Mouse (Mus musculus) lung, postnatal 25 days (tissue): ENCODE measurements around the gene Eefsec.

ENCODE experiments used
- DNase-seq: peaks from one replicate; pipeline ENCODE4 v3.0.0; 2022; ENCODE audit warnings: low spot score

Eefsec gene

GRCm38 (mm10) chr6:88266055-88266454 lies 180.3 kb downstream of the Eefsec start:
- DNase-seq: no peak

DNA sequence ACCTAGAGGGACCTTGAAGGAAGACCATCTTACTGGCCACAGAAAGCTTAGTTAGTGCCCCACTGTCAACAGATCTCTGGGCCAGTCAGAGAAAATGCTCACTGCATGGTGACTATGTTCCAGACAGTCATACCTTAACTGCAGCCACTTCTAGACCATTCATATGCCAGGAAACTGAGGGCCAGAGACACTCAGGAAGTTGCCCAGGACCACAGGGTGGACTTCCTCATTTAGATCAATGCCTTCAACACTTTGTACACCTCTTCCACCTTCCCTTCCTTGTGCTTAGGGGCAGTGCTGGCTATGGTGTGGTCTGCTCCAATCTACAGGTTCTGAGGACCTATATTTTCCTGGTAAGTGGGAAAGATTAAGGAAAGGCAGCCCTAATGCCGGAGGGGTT lies 181.0 kb downstream of the Eefsec start:
- DNase-seq: no peak

- no peak for DNase-seq
Observed at GRCm38 (mm10) chr6:88262160-88262559, 184.2 kb downstream of the Eefsec start.

GRCm38 (mm10) chr6:88260645-88261044 lies 185.7 kb downstream of the Eefsec start:
- no peak for DNase-seq

- no peak for DNase-seq
Observed at GRCm38 (mm10) chr6:88259621-88260020, 186.7 kb downstream of the Eefsec start.

DNA sequence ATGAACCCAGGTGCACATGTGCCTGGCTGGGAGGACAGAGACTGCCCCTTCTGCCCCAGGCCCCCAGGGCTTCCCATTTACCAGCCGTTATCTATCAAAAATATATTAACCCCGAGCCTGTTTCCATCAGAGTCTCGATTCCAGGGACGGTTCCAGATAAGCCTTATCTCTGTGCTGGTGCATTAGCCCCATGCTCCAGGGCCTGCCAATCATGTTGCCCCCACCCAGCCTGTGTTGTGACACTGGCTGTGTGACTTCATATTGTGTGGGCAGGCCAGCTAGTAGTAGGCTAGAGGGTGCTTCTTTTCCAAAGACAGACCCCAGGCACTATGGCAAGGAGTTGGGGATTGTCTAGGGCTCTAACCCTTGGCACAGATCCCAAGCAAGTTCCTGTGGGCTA lies 190.9 kb downstream of the Eefsec start:
- no peak for DNase-seq

- DNase-seq: no peak
Observed at GRCm38 (mm10) chr6:88254082-88254481, 192.3 kb downstream of the Eefsec start.

DNA sequence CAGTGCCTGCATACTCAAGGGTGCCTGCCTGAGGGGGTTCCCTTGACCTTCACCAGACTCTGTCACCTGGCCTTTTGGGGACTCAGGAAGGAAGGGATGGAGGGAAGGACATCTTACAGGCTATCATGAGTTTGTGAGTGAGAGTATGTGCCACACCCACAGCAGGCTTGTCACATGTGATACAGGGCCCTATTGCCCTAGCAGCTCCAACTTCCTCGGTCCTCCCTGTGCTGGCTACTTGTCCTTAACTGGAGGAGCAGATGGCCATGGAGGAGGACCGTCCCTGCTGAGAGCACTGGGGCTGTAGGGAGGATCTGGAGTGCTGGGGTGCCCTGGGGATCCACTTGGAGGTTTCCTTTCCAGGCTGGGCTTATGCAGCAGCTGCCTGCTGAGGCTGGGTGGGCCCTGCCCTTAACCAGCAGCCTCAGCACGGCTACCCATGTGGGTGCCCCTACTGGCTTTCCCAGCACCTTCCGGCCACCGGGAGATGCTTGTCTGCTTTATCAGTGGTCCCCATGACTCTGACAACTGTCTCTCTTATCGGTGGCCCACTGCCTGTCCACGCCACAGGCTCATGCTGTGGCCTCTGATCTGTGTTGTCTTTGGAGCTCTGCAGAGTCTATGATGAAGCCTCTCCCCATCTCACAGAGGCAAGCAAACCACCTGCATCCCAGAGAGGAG lies 194.4 kb downstream of the Eefsec start:
- no peak for DNase-seq

GRCm38 (mm10) chr6:88251396-88251795 lies 194.9 kb downstream of the Eefsec start:
- no peak for DNase-seq

DNA sequence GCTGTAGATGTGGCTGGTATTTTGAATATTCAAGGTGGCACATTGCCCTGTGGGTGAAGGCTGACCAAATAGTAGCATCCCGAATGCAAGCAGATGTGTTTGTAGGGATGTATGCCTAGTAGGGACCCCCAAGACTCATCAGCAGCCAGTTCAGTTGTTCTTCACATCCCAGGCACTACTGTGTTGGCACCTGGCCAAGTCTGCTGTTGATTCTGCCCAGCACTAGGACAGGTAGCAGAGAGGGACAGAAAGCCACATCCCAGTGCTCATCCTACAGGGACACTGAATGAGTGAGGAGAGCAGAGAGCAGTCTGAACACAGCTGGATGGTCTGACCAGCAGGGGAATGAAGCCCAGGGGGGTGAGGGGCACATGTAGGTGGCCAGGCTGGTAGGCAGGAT lies 197.1 kb downstream of the Eefsec start:
- no peak for DNase-seq

GRCm38 (mm10) chr6:88242604-88243003 lies 203.7 kb downstream of the Eefsec start:
- peak; percentile 62 for DNase-seq

GRCm38 (mm10) chr6:88236513-88236912 lies 209.8 kb downstream of the Eefsec start:
- DNase-seq: peak; percentile 14

- DNase-seq: no peak
Observed at GRCm38 (mm10) chr6:88235983-88236382, 210.4 kb downstream of the Eefsec start.

DNA sequence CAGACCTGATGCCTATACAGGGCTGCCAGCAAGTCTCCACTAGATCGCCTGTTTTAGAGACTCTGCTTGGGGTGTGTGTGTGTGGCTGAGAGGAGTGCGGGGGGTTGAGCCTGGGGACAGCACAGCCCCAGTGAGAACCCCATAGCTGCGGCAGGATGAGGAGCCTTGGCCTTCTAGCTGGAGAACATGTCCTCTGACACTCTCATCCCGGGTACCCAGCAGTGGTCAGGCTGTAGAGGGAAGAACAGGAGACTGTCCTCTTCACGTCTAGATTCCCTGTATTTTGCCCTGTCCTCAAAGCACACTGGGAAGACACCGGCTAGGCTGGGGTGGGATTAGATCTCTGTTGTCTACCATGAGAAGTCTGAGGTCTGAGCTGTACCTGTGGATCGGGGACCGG lies 210.9 kb downstream of the Eefsec start:
- DNase-seq: no peak

DNA sequence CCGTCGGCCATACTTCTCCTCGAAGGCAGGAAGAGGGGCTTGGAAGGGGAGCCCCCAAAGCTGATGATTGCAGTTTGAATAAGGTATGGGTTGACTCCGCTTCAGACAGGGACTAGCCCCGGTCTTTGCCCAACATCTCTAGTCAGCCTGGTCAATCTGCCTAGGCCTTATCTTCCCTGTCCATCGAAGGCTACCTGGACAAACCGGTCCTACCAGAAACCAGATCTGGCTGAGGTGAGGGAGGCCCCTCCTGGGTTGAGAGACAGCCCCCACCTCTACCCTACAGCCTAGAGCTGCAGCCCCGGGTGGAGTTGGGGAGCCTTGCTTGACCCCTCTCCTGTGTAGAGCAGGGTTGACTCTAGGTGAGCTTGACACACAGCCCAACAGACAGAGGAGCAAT lies 212.3 kb downstream of the Eefsec start:
- DNase-seq: peak; percentile 17

- no peak for DNase-seq
Observed at GRCm38 (mm10) chr6:88232221-88232620, 214.1 kb downstream of the Eefsec start.

DNA sequence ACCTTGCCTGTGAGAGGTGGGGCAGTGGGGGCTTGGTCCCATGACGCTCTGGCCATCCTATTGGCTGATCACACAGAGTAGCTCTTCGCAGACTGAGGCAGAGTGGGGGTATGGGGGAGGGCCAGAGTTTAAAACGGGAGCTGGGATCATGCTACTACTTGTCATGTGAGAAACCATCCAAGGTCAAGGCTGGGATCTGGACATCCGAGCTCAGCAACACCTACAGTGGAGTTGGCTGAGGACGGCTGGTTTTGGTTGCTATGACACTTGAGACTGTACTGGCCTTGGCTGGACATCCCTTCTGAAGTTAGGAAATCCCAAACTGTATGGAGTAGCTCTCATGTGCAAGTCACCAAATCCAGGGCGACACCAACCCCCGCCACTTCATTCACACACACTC lies 214.5 kb downstream of the Eefsec start:
- no peak for DNase-seq

- DNase-seq: no peak
Observed at GRCm38 (mm10) chr6:88229221-88229620, 217.1 kb downstream of the Eefsec start.

GRCm38 (mm10) chr6:88227537-88227936 lies 218.8 kb downstream of the Eefsec start:
- DNase-seq: no peak

DNA sequence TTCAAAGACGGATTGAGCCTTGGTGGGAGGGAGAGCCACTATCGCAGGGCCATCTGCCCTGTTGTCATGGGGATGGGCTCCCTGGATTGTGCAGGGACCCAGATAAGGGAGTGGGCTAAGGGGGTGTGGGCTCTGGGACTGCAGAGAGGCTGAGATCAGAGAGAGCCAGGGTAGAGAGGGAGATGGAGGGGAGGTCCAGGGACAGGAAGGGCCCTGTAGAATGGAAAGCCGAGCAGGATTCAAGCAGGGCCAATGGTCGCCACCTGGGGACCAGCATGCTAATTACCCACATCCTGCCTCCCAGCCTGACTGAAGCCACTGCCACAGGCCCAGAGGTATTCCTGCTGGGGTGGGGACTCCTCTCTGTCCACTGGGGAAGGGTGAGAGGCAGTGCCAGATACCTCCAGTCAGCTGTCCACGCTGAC lies 219.8 kb downstream of the Eefsec start:
- DNase-seq: no peak

- DNase-seq: no peak
Observed at GRCm38 (mm10) chr6:88221968-88222367, 224.4 kb downstream of the Eefsec start, which contains the start of gene Dnajb8. Gene Dnajb8, plus strand, starts transcription at chr6:88222268.

DNA sequence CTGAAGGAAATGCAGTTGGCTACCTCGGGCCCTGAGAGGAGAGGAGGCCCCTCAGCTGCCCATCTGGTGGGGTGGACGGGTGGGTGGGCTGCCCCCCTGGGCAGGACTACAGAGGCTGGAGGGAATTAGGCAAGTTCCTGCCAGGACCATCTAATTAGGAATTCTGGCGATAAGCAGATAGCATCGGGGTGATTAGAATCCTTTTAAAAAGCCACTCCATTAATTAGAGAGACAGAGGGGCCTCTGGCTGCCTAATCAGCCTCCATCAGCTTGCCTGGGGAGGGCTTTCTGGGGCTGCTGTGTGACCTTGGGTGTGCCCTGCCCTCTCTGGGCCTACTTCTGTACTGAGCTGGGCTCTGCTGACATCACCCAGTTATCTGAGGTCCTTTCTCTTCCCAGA lies 227.2 kb downstream of the Eefsec start:
- DNase-seq: no peak

DNA sequence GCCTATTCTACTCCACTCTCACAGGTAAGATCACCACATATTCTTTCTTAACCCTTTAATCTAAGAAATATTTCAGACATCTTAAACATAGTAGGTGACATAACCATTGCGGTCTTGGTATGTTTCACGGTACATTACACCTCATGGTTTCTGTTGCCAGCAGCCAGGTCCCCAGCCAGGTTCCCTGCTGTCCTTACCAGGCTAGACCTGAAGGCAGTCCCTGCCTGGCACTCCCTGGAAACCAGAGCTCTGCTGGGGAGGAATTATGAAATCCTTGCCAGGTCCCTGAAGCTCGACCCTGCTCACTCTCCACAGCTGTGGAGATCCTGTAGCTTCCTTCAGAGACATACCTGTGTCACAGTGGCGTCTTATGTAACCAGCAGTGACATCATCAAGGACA lies 230.1 kb downstream of the Eefsec start:
- no peak for DNase-seq

DNA sequence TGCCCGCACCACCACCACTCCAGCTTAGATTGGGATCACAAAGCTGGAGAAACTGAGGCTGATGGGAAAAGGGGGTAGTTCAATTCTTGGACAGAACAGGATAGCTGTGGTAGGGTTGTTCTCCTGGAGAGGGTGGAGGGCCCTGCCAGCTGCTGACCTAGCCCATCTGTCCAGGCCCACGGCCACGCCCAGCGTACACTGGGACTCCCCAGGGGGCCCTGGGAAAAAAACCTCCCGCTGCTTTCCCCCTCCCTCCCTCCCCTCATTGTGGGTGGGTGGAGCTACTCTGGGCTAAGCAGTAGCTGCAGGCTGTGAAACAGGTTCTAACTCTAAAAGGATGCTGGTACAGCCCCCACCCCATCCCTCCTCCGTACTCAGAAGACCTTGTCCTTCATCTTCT lies 230.5 kb downstream of the Eefsec start:
- DNase-seq: no peak
